In genomic region chr17:68002608-68003595, GRCm38 (mm10) we compare ENCODE assay signal across 8 mouse cellular contexts. TPM values are rescaled to one million over a fixed set of nuclear protein-coding genes. Genes with fewer than 3 reads are reported as not detected.
DNase-seq lines count a peak whose midpoint lies in the region; ATAC-seq and TF ChIP-seq lines count a peak whose summit lies in the region.

No protein-coding gene starts in this region.

- no peak for ATAC-seq in kidney, postnatal 0 days (replicated peaks; ENCODE audit: low FRiP score, low read depth)
- ATAC-seq in forebrain, embryonic 11.5 days (replicated peaks; ENCODE audit: low FRiP score), result no peak
- ATAC-seq in limb, embryonic 14.5 days (ENCODE audit: low FRiP score, low read depth), result no peak
- ATAC-seq in neural tube, embryonic 15.5 days (ENCODE audit: low FRiP score), result no peak
- no peak for ATAC-seq in erythroid progenitor cell, adult 5-6 weeks (replicated peaks; ENCODE audit: low FRiP score, poor library complexity, severe bottlenecking)

- no peak for DNase-seq in kidney, postnatal 0 days (ENCODE audit: low spot score)
- DNase-seq in kidney, postnatal 14 days, result no peak
- DNase-seq in forebrain, embryonic 11.5 days (ENCODE audit: low spot score), result no peak
- DNase-seq in limb, embryonic 14.5 days (ENCODE audit: low spot score), result no peak
- DNase-seq in left cerebral cortex, adult 11 months (ENCODE audit: low spot score), result no peak
- no peak for DNase-seq in embryo, embryonic 11 days

- TF ChIP-seq POLR2A in limb, embryonic 14.5 days (IDR thresholded peaks at IDR 0.05; ENCODE audit: borderline replicate concordance, extremely low read depth, insufficient read depth, insufficient read length), result no peak

- peak overlapping the region; percentile 70 for H3K4me3 ChIP-seq in kidney, postnatal 0 days (replicated peaks; ENCODE audit: low read depth, low read length)
- H3K4me3 ChIP-seq in forebrain, embryonic 11.5 days (ENCODE audit: low read depth, low read length), result peak overlapping the region; percentile 68
- peak overlapping the region; percentile 61 for H3K4me3 ChIP-seq in limb, embryonic 14.5 days (replicated peaks; ENCODE audit: low read length)
- H3K4me3 ChIP-seq in neural tube, embryonic 15.5 days (replicated peaks), result peak overlapping the region; percentile 76

- H3K4me1 ChIP-seq in kidney, postnatal 0 days (replicated peaks; ENCODE audit: insufficient read depth, low read length), result peaks cover 12% of the 10 kb centered on the region
- no peaks in the 10 kb centered on the region for H3K4me1 ChIP-seq in forebrain, embryonic 11.5 days (replicated peaks; ENCODE audit: control insufficient read depth, insufficient read depth, low read length)
- peaks cover 47% of the 10 kb centered on the region for H3K4me1 ChIP-seq in limb, embryonic 14.5 days (ENCODE audit: control insufficient read depth, insufficient read depth, low read length)
- H3K4me1 ChIP-seq in neural tube, embryonic 15.5 days, result peaks cover 30% of the 10 kb centered on the region

- peak; percentile 31 for TF ChIP-seq CTCF in kidney, postnatal 0 days (IDR thresholded peaks at IDR 0.05; ENCODE audit: low read depth)

- H3K27ac ChIP-seq in kidney, postnatal 0 days, result peak overlapping the region; percentile 77; the same call in 1 of the 2 replicates
- no peak overlapping the region for H3K27ac ChIP-seq in forebrain, embryonic 11.5 days (ENCODE audit: low read depth, low read length)
- peak overlapping the region; percentile 93 for H3K27ac ChIP-seq in limb, embryonic 14.5 days (replicated peaks; ENCODE audit: low read depth, low read length)
- no peak overlapping the region for H3K27ac ChIP-seq in neural tube, embryonic 15.5 days (replicated peaks)

- no peaks in the 10 kb centered on the region for H3K27me3 ChIP-seq in kidney, postnatal 0 days (ENCODE audit: insufficient read depth, low read length)
- no peaks in the 10 kb centered on the region for H3K27me3 ChIP-seq in forebrain, embryonic 11.5 days (ENCODE audit: control insufficient read depth, insufficient read depth, low read length)
- no peaks in the 10 kb centered on the region for H3K27me3 ChIP-seq in limb, embryonic 14.5 days (ENCODE audit: control insufficient read depth, insufficient read depth, low read length)
- no peaks in the 10 kb centered on the region for H3K27me3 ChIP-seq in neural tube, embryonic 15.5 days (replicated peaks)

- no peaks in the 10 kb centered on the region for H3K36me3 ChIP-seq in kidney, postnatal 0 days (ENCODE audit: insufficient read depth, low read length)
- H3K36me3 ChIP-seq in forebrain, embryonic 11.5 days (ENCODE audit: control insufficient read depth, insufficient read depth, low read length), result no peaks in the 10 kb centered on the region
- no peaks in the 10 kb centered on the region for H3K36me3 ChIP-seq in limb, embryonic 14.5 days (ENCODE audit: control insufficient read depth, insufficient read depth, low read length)
- H3K36me3 ChIP-seq in neural tube, embryonic 15.5 days, result no peaks in the 10 kb centered on the region

- WGBS in kidney, postnatal 0 days, result 20% methylated on average over 17 of the region's 17 CpGs
- WGBS in forebrain, embryonic 11.5 days, result 51% methylated on average over 17 of the region's 17 CpGs
- WGBS in limb, embryonic 14.5 days, result 18% methylated on average over 17 of the region's 17 CpGs
- 32% methylated on average over 17 of the region's 17 CpGs for WGBS in neural tube, embryonic 15.5 days

- peak overlapping the region; percentile 61 for H3K4me2 ChIP-seq in kidney, postnatal 0 days (ENCODE audit: low read length)
- H3K4me2 ChIP-seq in forebrain, embryonic 11.5 days (ENCODE audit: low read depth, low read length, severe bottlenecking), result peak overlapping the region; percentile 68
- peak overlapping the region; percentile 54 for H3K4me2 ChIP-seq in limb, embryonic 14.5 days (replicated peaks; ENCODE audit: low read depth, low read length, severe bottlenecking)
- H3K4me2 ChIP-seq in neural tube, embryonic 15.5 days, result peak overlapping the region; percentile 94

- H3K9me3 ChIP-seq in kidney, postnatal 0 days (replicated peaks; ENCODE audit: low read length), result no peaks in the 10 kb centered on the region
- H3K9me3 ChIP-seq in forebrain, embryonic 11.5 days (ENCODE audit: control insufficient read depth, low read length), result no peaks in the 10 kb centered on the region
- H3K9me3 ChIP-seq in limb, embryonic 14.5 days (ENCODE audit: control insufficient read depth, low read length), result no peaks in the 10 kb centered on the region
- no peaks in the 10 kb centered on the region for H3K9me3 ChIP-seq in neural tube, embryonic 15.5 days (replicated peaks)

- H3K9ac ChIP-seq in kidney, postnatal 0 days (ENCODE audit: low read depth, low read length), result peak overlapping the region; percentile 68; the same call in 1 of the 2 replicates
- no peak overlapping the region; the same call in 1 of the 2 replicates for H3K9ac ChIP-seq in forebrain, embryonic 11.5 days (ENCODE audit: low read length)
- peak overlapping the region; percentile 73 for H3K9ac ChIP-seq in limb, embryonic 14.5 days (ENCODE audit: low read depth, low read length, severe bottlenecking)
- H3K9ac ChIP-seq in neural tube, embryonic 15.5 days (replicated peaks), result no peak overlapping the region

RNA-seq across cellular contexts. Expression of gene Arhgap28, which starts 1.0 kb away (rescaled TPM):
- 11.5 and 12.3 TPM in 2 replicates for polyA plus RNA-seq in kidney, postnatal 0 days (2015; fragmentation: Nextera tagmentation; extraction: Ambion mirVana)
- polyA plus RNA-seq in forebrain, embryonic 11.5 days (2014; fragmentation: Nextera tagmentation; extraction: Ambion mirVana), result 20.8 and 21.9 TPM in 2 replicates
- 42.8 and 46.5 TPM in 2 replicates for polyA plus RNA-seq in limb, embryonic 14.5 days (2012; rRNA removed)
- 55.2 and 65.4 TPM in 2 replicates for polyA plus RNA-seq in limb, embryonic 14.5 days (2014; fragmentation: Nextera tagmentation; extraction: Ambion mirVana)
- polyA plus RNA-seq in neural tube, embryonic 15.5 days (2015; fragmentation: Nextera tagmentation; extraction: Ambion mirVana), result 8.9 and 11.3 TPM in 2 replicates
- total RNA-seq in erythroid progenitor cell, adult 5-6 weeks (2015; ENCODE audit: low replicate concordance), result not detected in 2 replicates
- not detected in 2 replicates for total RNA-seq in erythroid progenitor cell, adult 5-6 weeks (2017; ENCODE audit: low replicate concordance)

Comparison
In these comparisons a context has a peak if more than half of its experiments do, and no peak if none do; other contexts are left out.
1. H3K27ac ChIP-seq: peak in kidney, postnatal 0 days (single experiment) and limb, embryonic 14.5 days (single experiment); none in forebrain, embryonic 11.5 days (single experiment) and neural tube, embryonic 15.5 days (single experiment).
2. H3K9ac ChIP-seq: peak in kidney, postnatal 0 days (single experiment) and limb, embryonic 14.5 days (single experiment); none in forebrain, embryonic 11.5 days (single experiment) and neural tube, embryonic 15.5 days (single experiment).
3. Peak in every context shown above with its lines, with median percentiles within 50 percentile points of each other: H3K4me2 ChIP-seq and H3K4me3 ChIP-seq.